Mouse (Mus musculus) midbrain, postnatal 0 days (tissue): ENCODE measurements around the gene Kdm5a. TPM values are rescaled to one million over a fixed set of nuclear protein-coding genes. Genes with fewer than 3 reads are reported as not detected.

ENCODE experiments used
- ATAC-seq: fragments of 200-750 bp; cut with Nextera tagmentation; 2 replicates; pipeline ENCODE4 v1.8.0; 2017; ENCODE audit warnings: moderate number of reproducible peaks, mild to moderate bottlenecking, moderate TSS enrichment, moderate library complexity; ENCODE audit not compliant: low FRiP score
- DNase-seq: peaks from one replicate; pipeline ENCODE4 v3.0.0-alpha.2; 2015; ENCODE audit warnings: low spot score
- H3K27ac ChIP-seq: fragments of 300-500 bp; sonication (generic); 2 replicates; pipeline ENCODE4 v1.5.1; 2014; ENCODE audit warnings: low read depth, mild to moderate bottlenecking, low read length, mixed read lengths
- H3K27me3 ChIP-seq: fragments of 300-500 bp; sonication (generic); 2 replicates; pipeline ENCODE4 v1.6.1; 2014; ENCODE audit warnings: low read length, control low read depth, mixed read lengths; ENCODE audit not compliant: insufficient read depth
- H3K36me3 ChIP-seq: fragments of 300-500 bp; sonication (generic); 2 replicates; pipeline ENCODE4 v1.6.1; 2014; ENCODE audit warnings: low read length, control low read depth, mixed read lengths; ENCODE audit not compliant: insufficient read depth
- H3K4me1 ChIP-seq: fragments of 300-500 bp; sonication (generic); 2 replicates; pipeline ENCODE4 v1.6.1; 2014; ENCODE audit warnings: mild to moderate bottlenecking, control low read depth, antibody characterized with exemption, low read length, mixed read lengths; ENCODE audit not compliant: insufficient read depth
- H3K4me2 ChIP-seq: fragments of 300-500 bp; sonication (generic); 2 replicates; pipeline ENCODE4 v1.6.1; 2014; ENCODE audit warnings: low read depth, mild to moderate bottlenecking, low read length, mixed read lengths; ENCODE audit not compliant: poor library complexity, severe bottlenecking
- H3K4me3 ChIP-seq: fragments of 300-500 bp; sonication (generic); 2 replicates; pipeline ENCODE4 v1.5.1; 2014; ENCODE audit warnings: low read depth, mild to moderate bottlenecking, low read length, moderate library complexity
- H3K9ac ChIP-seq: fragments of 300-500 bp; sonication (generic); replicated peaks from 2 replicates; pipeline ENCODE4 v1.6.1; 2014; ENCODE audit warnings: mild to moderate bottlenecking, low read length, moderate library complexity, mixed read lengths; ENCODE audit not compliant: poor library complexity, severe bottlenecking
- H3K9me3 ChIP-seq: fragments of 300-500 bp; sonication (generic); 2 replicates; pipeline ENCODE4 v1.6.1; 2016; ENCODE audit warnings: low read length, control low read depth
- CTCF ChIP-seq: IDR thresholded peaks from 2 replicates; pipeline ENCODE4 v1.5.1; 2016; ENCODE audit warnings: antibody characterized with exemption, mild to moderate bottlenecking
- WGBS: fragments of 180-500 bp; shearing (Covaris S2); extraction: QIAGEN DNeasy Blood & Tissue Kit; methylation state at CpG from one replicate; pipeline ENCODE4 v1.1.7; 2014; 5-methylcytosine and 5-hydroxymethylcytosine counted together
- polyA plus RNA-seq: library from polyadenylated mRNA; unstranded; fragments of >200 nt; fragmentation: Nextera tagmentation; extraction: Ambion mirVana; gene quantifications from 2 replicates; pipeline ENCODE4 v1.2.1, GENCODE M21; 2015
- total RNA-seq: library from RNA; depleted of rRNA; stranded (reverse); fragments of >200 nt; gene quantifications from 2 replicates; pipeline ENCODE4 v1.2.3, GENCODE M21; 2014

Gene Kdm5a
- total and polyA plus RNA-seq, 2 experiments from 2014 or later: 14.0 to 21.7 TPM

DNA sequence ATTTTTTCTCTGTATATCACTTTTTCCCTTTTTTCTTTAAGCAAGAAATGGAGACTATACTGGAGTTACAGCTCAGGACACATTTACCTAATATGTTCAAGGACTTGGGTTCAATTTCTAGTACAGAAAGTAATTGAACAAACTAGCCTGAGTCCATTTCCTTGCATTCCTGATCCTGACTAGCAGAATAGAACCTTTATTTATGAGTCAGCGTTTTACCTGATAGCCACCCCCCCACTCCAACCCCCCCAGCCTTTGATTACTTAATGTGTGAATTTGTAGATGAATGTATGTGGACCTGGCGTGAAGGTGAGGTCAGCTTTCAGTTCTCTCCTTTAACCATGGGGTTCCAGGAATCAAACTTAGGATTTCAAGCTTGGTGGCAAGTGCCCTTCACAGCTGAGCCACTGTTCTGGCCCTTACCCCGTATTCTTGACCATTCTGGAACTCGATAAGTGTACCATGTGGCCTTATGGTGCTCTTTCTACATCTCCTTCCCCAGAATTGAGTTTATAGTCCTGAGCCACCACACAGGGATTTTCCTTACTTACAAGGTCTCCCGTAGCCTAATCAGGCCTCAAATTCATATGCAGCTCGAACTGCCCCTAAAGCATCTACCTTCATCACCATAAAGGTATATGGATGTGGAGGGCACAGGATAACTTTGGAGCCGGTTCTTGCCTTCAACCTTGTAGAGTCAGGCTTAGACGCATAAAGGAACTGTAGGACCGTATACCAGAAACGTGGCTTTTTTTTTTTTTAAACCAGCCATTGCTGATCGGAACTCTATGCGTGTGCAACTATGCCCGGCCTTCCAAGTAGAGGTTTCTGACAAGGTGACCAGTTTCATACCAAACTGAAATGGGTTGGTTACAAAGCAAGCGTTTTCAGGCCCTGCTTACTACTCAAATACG lies 893 bp upstream of the Kdm5a start:
- H3K4me3 ChIP-seq: peak overlapping the region; percentile 99
- no peak for DNase-seq
- WGBS: 24% methylated on average over 15 of the region's 15 CpGs
- H3K9ac ChIP-seq: peak overlapping the region; percentile 84
- TF ChIP-seq CTCF: no peak
- H3K9me3 ChIP-seq: no peaks in the 10 kb centered on the region
- no peaks in the 10 kb centered on the region for H3K27me3 ChIP-seq
- peaks cover 6% of the 10 kb centered on the region for H3K4me1 ChIP-seq
- ATAC-seq: peak; percentile 15
- peak overlapping the region; percentile 66 for H3K4me2 ChIP-seq
- H3K36me3 ChIP-seq: 0 out of 2 replicates have a peak, but pooled peaks cover 2% of the 10 kb centered on the region
- H3K27ac ChIP-seq: peak overlapping the region; percentile 94

- TF ChIP-seq CTCF: no peak
- Histone ChIP-seq H3K27ac (peak overlapping the region; percentile 94), H3K9me3 (no peaks in the 10 kb centered on the region), H3K4me1 (peaks cover 6% of the 10 kb centered on the region), H3K36me3 (peaks cover 13% of the 10 kb centered on the region; the same call in 1 of the 2 replicates), H3K4me3 (peak overlapping the region; percentile 99), H3K4me2 (peak overlapping the region; percentile 81), H3K9ac (peak overlapping the region; percentile 84), H3K27me3 (no peaks in the 10 kb centered on the region)
- DNase-seq (no peak), ATAC-seq (no peak)
- under 1% methylated on average over 23 of the region's 31 CpGs for WGBS
These were observed 590 bp downstream of the Kdm5a start for GRCm38 (mm10) chr6:120364523-120364905.

GRCm38 (mm10) chr6:120365051-120365450 lies 1.1 kb downstream of the Kdm5a start:
- Histone ChIP-seq H3K4me2 (peak overlapping the region; percentile 81), H3K36me3 (peaks cover 13% of the 10 kb centered on the region; the same call in 1 of the 2 replicates), H3K4me3 (peak overlapping the region; percentile 99), H3K4me1 (peaks cover 6% of the 10 kb centered on the region), H3K27ac (no peak overlapping the region), H3K27me3 (no peaks in the 10 kb centered on the region), H3K9me3 (no peaks in the 10 kb centered on the region), H3K9ac (peak overlapping the region; percentile 84)
- ATAC-seq: no peak
- no peak for DNase-seq
- TF ChIP-seq CTCF: no peak
- WGBS: 7% methylated on average over 15 of the region's 15 CpGs

DNA sequence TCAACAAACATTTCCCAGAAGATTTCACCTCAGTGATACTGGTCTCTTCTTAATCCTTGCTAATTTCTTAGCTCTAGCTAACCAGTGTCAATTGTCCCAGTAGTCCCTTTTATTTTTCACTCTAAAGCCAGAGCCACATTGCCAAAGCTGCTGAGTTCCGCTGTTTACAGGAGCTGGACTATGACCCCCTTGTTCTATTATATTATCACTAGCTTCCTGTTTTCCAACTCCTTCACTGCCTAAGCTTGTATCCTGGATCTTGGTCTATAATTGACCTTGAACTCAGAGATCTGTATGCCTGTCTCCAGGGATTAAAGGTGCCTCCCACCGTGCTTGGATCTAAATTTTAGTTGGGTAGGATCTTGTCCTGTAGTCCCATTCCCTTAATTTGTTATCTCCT lies 12.8 kb downstream of the Kdm5a start:
- Histone ChIP-seq H3K27me3 (no peaks in the 10 kb centered on the region), H3K4me3 (no peak overlapping the region), H3K36me3 (peaks cover 23% of the 10 kb centered on the region; the same call in 1 of the 2 replicates), H3K9me3 (no peaks in the 10 kb centered on the region), H3K4me2 (no peak overlapping the region), H3K9ac (no peak overlapping the region), H3K27ac (no peak overlapping the region), H3K4me1 (no peaks in the 10 kb centered on the region)
- TF ChIP-seq CTCF: no peak
- DNase-seq (no peak), ATAC-seq (no peak)
- WGBS: 90% methylated on average over 2 of the region's 2 CpGs

GRCm38 (mm10) chr6:120390054-120390453 lies 26.1 kb downstream of the Kdm5a start:
- no peak for TF ChIP-seq CTCF
- H3K4me3 ChIP-seq: no peak overlapping the region
- H3K27ac ChIP-seq: no peak overlapping the region
- H3K27me3 ChIP-seq: no peaks in the 10 kb centered on the region
- ATAC-seq (no peak), DNase-seq (no peak)
- H3K9me3 ChIP-seq: no peaks in the 10 kb centered on the region
- H3K9ac ChIP-seq: no peak overlapping the region
- H3K4me2 ChIP-seq: no peak overlapping the region
- peaks cover 15% of the 10 kb centered on the region; the same call in 1 of the 2 replicates for H3K36me3 ChIP-seq
- no peaks in the 10 kb centered on the region for H3K4me1 ChIP-seq
- 86% methylated on average over 3 of the region's 3 CpGs for WGBS

DNA sequence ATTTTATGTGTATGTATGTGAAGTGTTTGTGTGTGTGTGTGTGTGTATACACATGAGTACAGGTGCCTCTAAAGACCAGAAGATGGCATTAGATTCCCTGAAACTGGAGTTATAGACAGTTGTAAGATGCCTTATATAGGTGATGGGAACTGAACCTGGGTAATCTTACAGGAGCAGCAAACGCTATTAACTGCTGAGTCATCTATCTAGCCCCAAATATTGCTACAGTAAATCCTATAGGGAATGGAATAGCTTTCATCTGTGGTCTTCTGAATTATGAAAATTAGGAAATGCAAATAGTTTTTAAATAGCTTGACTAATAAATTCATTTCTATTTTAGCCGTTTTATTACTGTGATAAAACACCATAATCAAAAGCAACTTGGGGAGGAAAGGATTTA lies 28.9 kb downstream of the Kdm5a start:
- 91% methylated on average over 2 of the region's 2 CpGs for WGBS
- no peak overlapping the region for H3K9ac ChIP-seq
- H3K9me3 ChIP-seq: no peaks in the 10 kb centered on the region
- TF ChIP-seq CTCF: no peak
- peaks cover 19% of the 10 kb centered on the region; the same call in 1 of the 2 replicates for H3K36me3 ChIP-seq
- DNase-seq (no peak), ATAC-seq (no peak)
- H3K4me3 ChIP-seq: no peak overlapping the region
- H3K4me2 ChIP-seq: no peak overlapping the region
- no peaks in the 10 kb centered on the region for H3K27me3 ChIP-seq
- H3K27ac ChIP-seq: no peak overlapping the region
- H3K4me1 ChIP-seq: no peaks in the 10 kb centered on the region
